Mouse (Mus musculus): ENCODE results near the gene Rnf222. TPM values are rescaled to one million over a fixed set of nuclear protein-coding genes. Genes with fewer than 3 reads are reported as not detected.

Gene Rnf222
- total RNA-seq, 2 experiments from 2014 or later = not detected

Other genes with a start within 250 kb of the Rnf222 start
- 100 to 1,000 TPM; 199 TPM for gene Myh10, start 197.0 kb upstream of the Rnf222 start, total RNA-seq (2021)
- 10 to 100 TPM; 96.7 to 99.5 TPM for gene Ndel1, start 16.7 kb upstream of the Rnf222 start, total RNA-seq (2021)
- gene Rpl26, start 13.0 kb downstream of the Rnf222 start, total RNA-seq (2021) = 100 to 1,000 TPM; 597 to 631 TPM
- under 1 TPM in 1 of 2 experiments, not detected in 1; 0.88 TPM for gene Odf4, start 38.5 kb downstream of the Rnf222 start, total RNA-seq (2021)
- 10 to 100 TPM; 20.9 to 22.6 TPM for gene Arhgef15, start 68.9 kb downstream of the Rnf222 start, total RNA-seq (2021)
- gene Slc25a35, start 79.6 kb downstream of the Rnf222 start, total RNA-seq (2021) = 1 to 10 TPM; 4.8 to 5.4 TPM
- gene Rangrf, start 86.6 kb downstream of the Rnf222 start, total RNA-seq (2021) = 10 to 100 TPM; 14.6 to 17.2 TPM
- 10 to 100 TPM; 19.6 to 23.5 TPM for gene Pfas, start 119.9 kb downstream of the Rnf222 start, total RNA-seq (2021)
- gene Ctc1, start 127.4 kb downstream of the Rnf222 start, total RNA-seq (2021) = 10 to 100 TPM; 39.1 to 40.5 TPM
- 1 to 10 TPM in 1 of 2 experiments, under 1 TPM in 1; 0.86 to 1.2 TPM for gene Aurkb, start 157.1 kb downstream of the Rnf222 start, total RNA-seq (2021)
- 10 to 100 TPM; 26.1 to 29.2 TPM for gene Borcs6, start 171.2 kb downstream of the Rnf222 start, total RNA-seq (2021)
- 10 to 100 TPM; 14.2 to 16.9 TPM for gene Tmem107, start 182.3 kb downstream of the Rnf222 start, total RNA-seq (2021)
- gene Vamp2, start 199.9 kb downstream of the Rnf222 start, total RNA-seq (2021) = 1,000 to 10,000 TPM; 1,220 to 1,271 TPM
- gene Per1, start 206.7 kb downstream of the Rnf222 start, total RNA-seq (2021) = 100 to 1,000 TPM in 1 of 2 experiments, 10 to 100 TPM in 1; 90.4 to 112 TPM
- under 1 TPM; 0.55 to 0.70 TPM for gene Hes7, start 231.9 kb downstream of the Rnf222 start, total RNA-seq (2021)
- under 1 TPM; 0.27 to 0.51 TPM for gene 9130213A22Rik, start 234.0 kb downstream of the Rnf222 start, total RNA-seq (2021)
- 1 to 10 TPM; 3.7 to 5.7 TPM for gene Aloxe3, start 237.3 kb downstream of the Rnf222 start, total RNA-seq (2021)